Mouse (Mus musculus) stomach, embryonic 16.5 days (tissue): ENCODE data around the gene Plekhf1. TPM values are rescaled to one million over a fixed set of nuclear protein-coding genes. Genes with fewer than 3 reads are reported as not detected.
A peak's percentile ranks its signal among the peaks of the same experiment; 100 is the strongest.

ENCODE experiments used
- ATAC-seq: fragments of 200-750 bp; cut with Nextera tagmentation; 2 replicates; pipeline ENCODE4 v1.8.0; 2017; ENCODE audit warnings: moderate number of reproducible peaks, moderate TSS enrichment; ENCODE audit not compliant: insufficient read depth, low FRiP score
- H3K27ac ChIP-seq: fragments of 300-500 bp; sonication (generic); 2 replicates; pipeline ENCODE4 v1.5.1; 2014; ENCODE audit warnings: low read length
- H3K27me3 ChIP-seq: fragments of 300-500 bp; sonication (generic); 2 replicates; pipeline ENCODE4 v1.6.1; 2014; ENCODE audit warnings: low read length, control low read depth, mixed read lengths; ENCODE audit not compliant: control insufficient read depth, insufficient read depth
- H3K36me3 ChIP-seq: fragments of 300-500 bp; sonication (generic); 2 replicates; pipeline ENCODE4 v1.6.1; 2014; ENCODE audit warnings: low read length; ENCODE audit not compliant: control insufficient read depth, insufficient read depth
- H3K4me1 ChIP-seq: fragments of 300-500 bp; sonication (generic); 2 replicates; pipeline ENCODE4 v1.6.1; 2014; ENCODE audit warnings: low read length, control low read depth, mixed read lengths; ENCODE audit not compliant: control insufficient read depth, insufficient read depth
- H3K4me2 ChIP-seq: fragments of 300-500 bp; sonication (generic); 2 replicates; pipeline ENCODE4 v1.6.1; 2014; ENCODE audit warnings: low read depth, low read length, mixed read lengths
- H3K4me3 ChIP-seq: fragments of 300-500 bp; sonication (generic); replicated peaks from 2 replicates; pipeline ENCODE4 v1.5.1; 2014; ENCODE audit warnings: mild to moderate bottlenecking, low read length
- H3K9ac ChIP-seq: fragments of 300-500 bp; sonication (generic); 2 replicates; pipeline ENCODE4 v1.6.1; 2014; ENCODE audit warnings: low read length
- H3K9me3 ChIP-seq: fragments of 300-500 bp; sonication (generic); replicated peaks from 2 replicates; pipeline ENCODE4 v1.6.1; 2016; ENCODE audit warnings: low read length, control low read depth; ENCODE audit not compliant: control insufficient read depth
- WGBS: fragments of 180-500 bp; shearing (Covaris S2); extraction: QIAGEN DNeasy Blood & Tissue Kit; methylation state at CpG from one replicate; pipeline ENCODE4 v1.1.7; 2014; 5-methylcytosine and 5-hydroxymethylcytosine counted together
- polyA plus RNA-seq: library from polyadenylated mRNA; unstranded; fragments of >200 nt; fragmentation: Nextera tagmentation; extraction: Ambion mirVana; gene quantifications from 2 replicates; pipeline ENCODE4 v1.2.1, GENCODE M21; 2015

Gene Plekhf1
- polyA plus RNA-seq, 1 experiment from 2014 or later = 4.0 TPM

DNA sequence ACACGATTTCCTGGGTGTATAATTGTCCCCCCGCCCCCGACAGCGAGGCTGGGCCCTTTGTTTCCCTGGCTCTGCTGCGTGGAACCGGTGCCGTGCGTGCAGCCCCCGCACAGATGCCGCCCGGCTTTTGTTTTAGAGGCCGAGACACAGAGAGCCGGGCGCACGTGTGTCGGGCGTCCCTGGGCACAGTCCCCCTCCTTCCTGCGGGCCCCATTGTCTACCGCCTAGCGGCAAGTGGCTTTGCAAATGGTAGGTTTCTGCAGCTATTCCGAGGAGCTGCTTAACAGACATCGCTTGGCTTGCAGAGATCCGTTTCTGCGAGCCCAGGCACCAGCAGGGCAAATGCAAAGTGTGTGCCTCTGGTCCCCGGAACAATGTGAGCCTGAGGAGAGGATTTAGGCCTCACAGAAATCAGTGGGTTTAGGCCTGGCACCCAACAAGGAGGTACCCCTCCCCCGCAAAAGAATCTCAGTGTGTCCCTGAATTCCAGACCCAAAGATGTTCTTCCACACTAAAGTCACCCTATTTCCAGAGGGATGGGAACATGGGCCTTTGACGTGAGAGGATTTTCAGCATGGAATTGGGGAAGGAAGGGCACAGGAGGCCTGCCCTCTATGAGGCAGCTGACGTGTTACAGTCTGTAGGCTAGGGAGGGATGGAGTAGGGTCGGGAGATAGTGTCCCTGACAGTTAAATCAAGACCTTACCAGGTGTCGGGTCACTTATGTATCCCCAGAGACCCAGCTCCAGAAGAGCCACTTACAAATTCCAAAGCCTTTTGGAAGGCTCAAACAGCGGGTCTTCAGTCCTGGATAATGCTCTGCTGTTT is 53.3 kb downstream of the Plekhf1 start:
- WGBS = 22% methylated on average over 31 of the region's 31 CpGs
- H3K9me3 ChIP-seq = no peaks in the 10 kb centered on the region
- H3K4me3 ChIP-seq = peak overlapping the region; percentile 35
- H3K4me2 ChIP-seq = peak overlapping the region; percentile 57
- H3K27me3 ChIP-seq = peaks cover 4% of the 10 kb centered on the region
- H3K27ac ChIP-seq = no peak overlapping the region
- peaks cover 5% of the 10 kb centered on the region for H3K4me1 ChIP-seq
- H3K9ac ChIP-seq = peak overlapping the region; percentile 63
- H3K36me3 ChIP-seq = no peaks in the 10 kb centered on the region
- no peak for ATAC-seq

DNA sequence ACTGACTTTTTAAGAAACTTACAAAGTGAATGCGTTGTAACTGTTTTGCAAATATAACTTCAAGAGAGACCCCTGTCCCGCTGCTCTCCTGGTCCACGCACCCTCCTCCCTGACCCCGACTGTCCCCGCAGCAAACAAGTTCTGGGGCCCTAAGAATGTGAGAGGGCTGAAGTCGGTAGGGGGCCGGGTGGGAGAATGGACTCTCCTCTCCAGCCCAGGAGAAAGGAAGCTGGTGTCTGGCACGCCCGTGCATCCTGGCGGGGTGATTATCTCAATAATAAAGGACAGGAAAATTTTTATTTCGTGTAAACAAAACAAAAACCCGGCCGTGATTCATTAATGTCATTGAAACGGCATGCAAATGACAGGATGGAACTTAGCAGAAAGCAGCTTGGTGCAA is 53.9 kb downstream of the Plekhf1 start:
- H3K27ac ChIP-seq = no peak overlapping the region
- WGBS = 22% methylated on average over 14 of the region's 14 CpGs
- peak overlapping the region; percentile 57 for H3K4me2 ChIP-seq
- H3K4me3 ChIP-seq = peak overlapping the region; percentile 35
- H3K9ac ChIP-seq = peak overlapping the region; percentile 63
- no peaks in the 10 kb centered on the region for H3K36me3 ChIP-seq
- ATAC-seq = no peak
- H3K4me1 ChIP-seq = peaks cover 5% of the 10 kb centered on the region
- H3K9me3 ChIP-seq = no peaks in the 10 kb centered on the region
- peaks cover 4% of the 10 kb centered on the region for H3K27me3 ChIP-seq

DNA sequence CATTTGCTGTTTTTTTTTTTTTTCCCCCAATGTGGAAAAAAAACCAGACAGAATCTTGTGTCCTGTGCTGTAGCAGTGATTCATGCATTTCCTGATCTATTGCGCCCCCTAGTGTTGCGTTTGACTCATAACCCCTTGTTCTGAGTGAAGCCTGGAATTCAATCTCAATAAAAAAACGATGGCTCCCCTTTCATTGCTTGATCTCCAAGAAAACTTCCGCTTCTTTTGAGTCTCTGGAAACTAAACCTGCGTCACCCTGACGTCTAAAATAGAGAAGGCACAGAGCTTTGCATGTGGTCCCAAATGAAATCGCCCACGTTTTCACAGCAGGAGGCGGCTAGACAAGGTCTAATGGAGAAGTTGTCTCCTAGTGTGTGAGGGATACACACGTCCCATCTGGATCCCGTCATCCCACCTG is 60.1 kb downstream of the Plekhf1 start:
- Histone ChIP-seq H3K9me3 (no peaks in the 10 kb centered on the region), H3K9ac (no peak overlapping the region), H3K27me3 (no peaks in the 10 kb centered on the region), H3K4me2 (peak overlapping the region; percentile 54), H3K4me1 (peaks cover 6% of the 10 kb centered on the region; the same call in 1 of the 2 replicates), H3K36me3 (no peaks in the 10 kb centered on the region), H3K4me3 (peak overlapping the region; percentile 23; the same call in 1 of the 2 replicates), H3K27ac (no peak overlapping the region)
- no peak; the same call in 1 of the 2 replicates for ATAC-seq
- WGBS = 14% methylated on average over 11 of the region's 11 CpGs

Other genes starting within 250 kb of the Plekhf1 start
- gene Uri1, start 204.5 kb downstream of the Plekhf1 start, polyA plus RNA-seq = 26.7 and 27.5 TPM in 2 replicates
- gene Ccne1, start 120.5 kb downstream of the Plekhf1 start, polyA plus RNA-seq = 52.9 and 55.2 TPM in 2 replicates
- 15.9 and 17.0 TPM in 2 replicates for gene 1600014C10Rik, start 44.8 kb downstream of the Plekhf1 start, polyA plus RNA-seq
- gene Pop4, start 43.4 kb upstream of the Plekhf1 start, polyA plus RNA-seq = 41.0 and 47.9 TPM in 2 replicates